Mouse (Mus musculus): ENCODE measurements at regions not wholly inside any gene's neighbourhood (a gene's known extent, or its start where the extent isn't known, plus 50 kb on each side); places are given as distances from the start of the nearest gene placed in this dataset.
A peak's percentile ranks its signal among the peaks of the same experiment; 100 is the strongest.

GRCm38 (mm10) chr8:6583337-6584096, 1478.4 kb upstream of the Slc10a2 start:
- no peak for DNase-seq (ENCODE audit: low spot score in 2 of 2)

GRCm38 (mm10) chr8:6582732-6583131, 1477.6 kb upstream of the Slc10a2 start:
- no peak for DNase-seq (ENCODE audit: low spot score in 2 of 2)

DNA sequence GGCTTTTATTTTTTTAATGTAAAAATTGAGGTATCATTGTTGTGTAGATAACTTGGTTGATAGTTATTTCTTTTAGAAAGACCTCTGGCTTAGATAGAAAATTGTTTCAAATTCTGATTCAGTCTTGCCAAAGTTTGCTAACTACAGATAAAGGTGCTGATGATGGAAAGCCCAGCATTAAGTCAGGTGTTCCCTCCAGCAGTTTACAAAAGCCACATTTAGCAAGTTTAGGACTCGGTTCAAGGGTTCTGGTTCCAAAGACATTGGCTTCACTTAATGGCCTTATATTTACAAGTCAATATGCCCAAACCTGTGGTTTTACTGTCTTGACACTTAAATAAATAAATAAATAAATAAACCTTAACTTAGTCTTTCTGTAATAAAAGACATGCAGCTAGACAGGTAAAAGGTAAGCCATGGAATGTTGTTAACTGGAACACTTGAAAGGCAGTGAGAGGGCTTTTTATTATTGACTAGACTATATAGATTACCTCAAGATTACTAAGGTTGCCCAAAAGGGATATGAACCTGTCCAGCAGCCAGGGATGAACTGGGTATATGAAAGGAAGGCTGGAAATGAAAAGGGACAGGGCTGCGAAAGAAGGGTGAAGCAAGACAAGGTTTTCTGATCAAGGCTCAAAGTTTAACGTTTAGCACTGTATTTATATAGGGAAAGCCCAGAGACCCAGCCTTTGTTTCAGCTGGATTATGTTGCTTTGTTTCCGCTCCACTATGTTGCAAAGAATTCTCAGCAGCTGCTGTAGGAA, 1472.9 kb upstream of the Slc10a2 start:
- DNase-seq (ENCODE audit: low spot score in 2 of 2), result no peak

GRCm38 (mm10) chr8:6575241-6575640, 1470.1 kb upstream of the Slc10a2 start:
- no peak for DNase-seq (ENCODE audit: low spot score in 2 of 2)

DNA sequence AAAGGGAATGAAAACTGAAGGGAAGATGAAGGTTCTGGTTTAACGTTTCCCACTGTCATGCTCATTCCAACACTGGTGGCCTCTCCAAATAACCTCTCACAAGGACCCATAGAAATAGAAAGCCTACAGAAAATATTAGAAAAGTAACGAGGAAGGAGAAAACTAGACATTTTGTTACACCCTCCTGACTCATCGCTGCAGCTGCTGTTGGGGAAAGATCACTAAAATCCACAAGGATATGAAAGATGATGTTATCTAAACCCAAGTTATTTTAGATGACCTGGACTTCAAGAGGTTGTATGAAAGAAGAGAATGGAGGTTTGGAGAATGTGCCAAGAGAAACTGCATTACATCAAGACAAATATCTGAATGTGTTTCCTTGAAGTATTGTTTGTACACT, 1468.3 kb upstream of the Slc10a2 start:
- DNase-seq (ENCODE audit: low spot score in 2 of 2), result no peak

DNA sequence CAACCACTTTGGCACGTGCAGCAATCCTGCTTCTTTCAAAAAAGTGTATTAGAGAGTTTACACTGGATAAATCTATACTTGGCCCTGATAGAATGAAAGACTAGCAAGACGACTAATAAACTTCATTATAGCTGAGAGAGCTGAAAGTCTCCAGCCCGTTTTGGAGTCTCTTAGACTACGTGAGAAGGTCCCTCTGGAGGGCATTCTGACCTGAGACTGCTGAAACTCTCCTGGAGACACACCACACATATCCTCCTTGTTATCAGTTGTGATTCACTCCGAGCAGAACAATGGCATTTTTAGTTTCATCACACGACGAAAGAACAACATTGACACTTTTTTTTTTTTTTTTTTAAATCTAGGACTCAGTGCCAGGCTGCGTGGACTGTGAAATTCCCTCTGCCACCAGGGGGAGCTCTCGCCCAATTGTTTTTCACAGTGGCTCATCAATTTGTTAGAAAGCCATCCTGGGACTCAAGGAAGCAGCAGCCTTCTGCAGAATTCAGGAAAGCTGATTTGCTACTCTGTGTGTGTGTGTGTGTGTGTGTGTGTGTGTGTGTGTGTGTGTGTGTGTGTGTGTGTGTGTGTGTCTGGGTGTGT, 1467.0 kb upstream of the Slc10a2 start:
- DNase-seq (ENCODE audit: low spot score in 2 of 2), result peak; percentile 92 to 93

DNA sequence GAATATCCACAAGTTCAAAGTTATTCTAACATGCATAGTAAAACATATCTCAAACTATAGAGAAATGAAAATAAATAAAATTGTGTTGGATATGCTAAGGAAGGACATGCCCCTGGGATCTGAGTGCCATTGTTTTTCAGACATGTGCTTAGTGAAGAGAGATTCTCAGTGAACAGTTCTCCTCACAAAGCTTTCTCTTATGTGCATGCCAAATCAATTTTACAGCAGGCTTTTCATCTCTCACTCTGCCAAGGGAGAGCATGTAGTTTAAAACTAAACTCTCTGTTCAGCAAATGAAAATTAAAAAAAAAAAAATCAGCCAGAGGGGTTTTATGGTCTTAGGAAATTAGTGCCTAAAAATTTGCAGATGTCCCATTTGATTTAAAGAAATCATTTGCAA, 1445.8 kb upstream of the Slc10a2 start:
- no peak for DNase-seq (ENCODE audit: low spot score in 2 of 2)

DNA sequence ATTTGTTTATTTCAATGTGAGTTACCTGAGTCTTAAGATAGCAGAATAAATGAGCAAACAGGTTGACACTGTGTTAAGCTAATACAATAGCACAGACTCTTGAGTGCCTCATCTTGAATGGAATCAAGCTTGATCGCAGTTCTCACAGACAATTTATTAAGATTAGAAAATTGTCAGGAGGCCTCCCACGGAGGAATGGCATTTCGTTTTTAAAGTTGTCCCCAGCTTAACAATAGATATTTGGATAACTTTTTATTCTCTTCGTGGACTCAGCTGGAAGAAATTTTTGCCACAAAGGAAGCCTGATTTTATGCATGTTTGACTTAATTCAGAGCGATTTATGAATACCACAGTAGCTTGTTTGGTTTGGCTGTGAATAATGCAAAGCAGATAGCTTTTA, 1422.0 kb upstream of the Slc10a2 start:
- DNase-seq (ENCODE audit: low spot score in 2 of 2), result no peak

DNA sequence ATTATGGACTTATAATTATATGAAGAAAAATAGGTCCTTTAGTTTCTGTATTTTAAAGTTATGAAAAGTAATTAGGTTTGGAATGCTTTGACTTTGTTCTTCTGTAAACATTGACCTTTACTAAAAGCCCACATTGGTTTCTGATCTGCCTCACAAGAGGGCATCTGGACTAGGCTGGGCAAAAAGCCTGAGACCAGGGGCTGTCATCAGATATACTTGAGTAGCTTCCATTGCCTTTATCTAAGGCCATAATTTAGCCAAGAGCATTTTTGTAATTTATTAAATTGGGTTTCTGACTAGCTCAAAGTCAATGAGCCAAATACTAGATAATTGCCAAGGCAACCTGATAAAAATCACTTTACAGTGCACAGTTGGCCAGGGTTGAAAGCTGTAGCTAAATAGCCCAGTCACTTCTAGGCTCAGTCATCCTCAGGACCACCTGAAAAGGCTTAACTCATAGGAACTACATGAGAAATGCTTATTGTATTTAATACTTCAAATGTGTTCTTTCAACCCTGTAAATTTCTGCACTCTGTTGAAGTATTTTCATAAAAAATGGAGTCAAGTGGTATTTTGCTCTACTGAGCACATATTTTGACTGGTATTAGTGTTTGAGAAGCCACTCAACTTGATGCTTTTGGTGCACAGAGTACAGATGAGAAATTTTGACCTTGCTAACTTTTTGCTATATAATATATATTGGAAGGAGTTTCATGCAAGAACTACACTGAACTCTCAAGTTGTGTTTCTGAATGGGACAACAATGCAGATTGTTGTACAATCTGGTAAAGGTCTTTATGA, 1410.9 kb upstream of the Slc10a2 start:
- no peak for DNase-seq (ENCODE audit: low spot score in 2 of 2)

DNA sequence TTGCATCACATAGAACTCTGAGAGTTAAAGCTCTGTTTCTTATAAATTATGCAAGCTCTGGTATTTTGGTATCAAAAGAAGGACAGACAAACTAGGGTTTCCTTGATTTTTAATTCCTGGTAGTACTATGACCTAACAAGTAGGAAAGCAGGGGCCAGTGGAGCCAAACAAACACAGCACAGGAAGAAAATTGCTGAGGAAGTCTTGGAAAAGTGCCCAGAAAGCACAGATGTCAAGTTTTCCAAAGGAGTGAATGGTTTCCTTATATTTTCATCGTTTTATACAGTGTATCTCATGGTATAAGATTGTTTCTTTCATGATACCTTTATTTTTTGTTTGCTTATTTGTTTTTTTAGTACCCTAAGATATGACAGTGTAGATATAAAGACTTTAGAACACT, 1387.3 kb upstream of the Slc10a2 start:
- DNase-seq (ENCODE audit: low spot score in 2 of 2), result no peak

DNA sequence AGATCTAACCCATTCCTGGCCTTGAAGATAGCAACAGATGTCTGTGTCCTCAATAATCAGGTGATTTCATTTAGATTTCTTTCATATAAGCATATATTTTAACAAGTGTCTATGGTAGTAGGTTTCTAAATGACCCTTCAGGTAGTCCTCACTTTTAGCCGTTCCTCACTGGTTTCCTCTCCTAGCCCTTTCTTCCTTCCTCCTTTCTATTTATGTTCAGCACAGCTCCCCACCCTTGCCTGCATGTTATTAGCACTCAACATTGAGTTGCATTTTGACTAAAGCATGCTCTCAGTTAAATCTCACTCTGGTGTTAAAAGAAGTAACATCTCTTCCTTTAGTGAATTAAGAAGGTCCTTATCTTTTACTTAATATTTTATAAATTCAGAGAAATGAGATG, 1376.8 kb upstream of the Slc10a2 start:
- DNase-seq (ENCODE audit: low spot score in 2 of 2), result no peak

DNA sequence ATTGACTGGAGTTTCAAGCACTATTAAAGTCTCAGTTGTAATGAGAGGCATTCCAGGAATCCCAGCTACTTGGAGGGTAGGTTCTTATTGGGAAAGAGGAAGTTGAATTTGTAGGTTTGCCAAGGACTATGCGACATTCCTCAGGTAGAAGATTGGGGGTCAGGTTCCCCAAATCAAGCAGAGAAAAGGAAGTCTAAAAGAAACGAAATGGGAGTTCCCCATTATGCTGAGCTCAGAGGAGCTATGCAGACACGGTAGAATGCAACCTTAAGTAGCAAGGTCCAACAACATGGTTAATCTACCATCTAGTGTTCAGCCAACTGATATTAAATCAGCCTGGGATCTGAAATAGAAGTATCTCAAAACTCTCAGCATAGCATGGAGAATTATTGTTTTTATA, 1365.9 kb upstream of the Slc10a2 start:
- no peak for DNase-seq (ENCODE audit: low spot score in 2 of 2)

- no peak for DNase-seq (ENCODE audit: low spot score in 2 of 2)
Observed at GRCm38 (mm10) chr8:6456553-6457180, 1351.5 kb upstream of the Slc10a2 start.

DNA sequence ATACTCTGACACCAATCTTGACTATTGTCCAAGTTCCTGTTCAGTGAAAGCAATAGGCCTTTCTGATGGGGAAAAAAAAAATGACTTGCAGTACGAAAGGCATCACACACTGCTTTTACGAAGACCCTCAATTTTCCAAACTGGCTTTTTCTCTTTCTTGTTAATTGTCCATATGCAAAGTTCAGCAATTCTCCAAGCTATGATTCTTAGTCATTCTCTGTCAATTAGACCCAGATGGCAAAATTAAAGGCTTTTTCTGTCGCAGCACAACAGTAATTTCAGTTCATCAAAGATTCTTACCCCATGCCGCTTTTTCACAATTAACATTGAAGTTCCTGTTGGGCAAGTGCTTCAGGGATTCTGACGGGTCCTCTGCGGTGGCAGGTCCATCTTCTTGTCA, 1343.2 kb upstream of the Slc10a2 start:
- DNase-seq (ENCODE audit: low spot score in 2 of 2), result no peak

- no peak for DNase-seq (ENCODE audit: low spot score in 2 of 2)
Observed at GRCm38 (mm10) chr8:6439069-6439468, 1333.9 kb upstream of the Slc10a2 start.
